Mouse (Mus musculus): ENCODE measurements at regions not wholly inside any gene's neighbourhood (a gene's known extent, or its start where the extent isn't known, plus 50 kb on each side); places are given as distances from the start of the nearest gene placed in this dataset.

DNA sequence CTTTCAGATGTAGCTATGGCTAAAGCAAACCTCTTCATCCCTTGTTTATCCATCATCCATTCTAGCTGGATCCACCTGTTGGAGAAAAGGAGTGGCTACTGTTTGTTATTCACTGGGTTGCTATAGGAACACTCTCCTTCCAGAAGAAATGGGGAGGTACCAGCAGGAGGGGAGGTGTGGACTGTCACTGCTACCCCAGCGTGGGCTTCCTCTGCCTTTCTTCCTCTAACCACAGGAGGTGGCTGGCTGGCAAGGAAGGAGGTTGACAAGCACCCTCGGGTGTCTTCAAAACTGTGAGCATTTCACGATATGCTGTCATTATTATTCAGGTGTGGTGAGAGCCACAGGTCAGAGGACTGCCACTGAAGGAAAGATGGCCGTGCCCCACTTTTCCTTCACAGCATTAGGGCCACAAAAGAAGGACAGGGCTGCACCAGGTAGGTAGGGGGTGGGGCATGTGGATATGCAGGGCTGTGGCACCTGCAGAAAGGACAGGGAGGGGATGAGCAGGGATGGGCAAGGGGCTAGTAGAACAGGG, 122.2 kb downstream of the Plxna1 start:
- Histone ChIP-seq H3K27me3 (replicated peaks) (peaks cover 22% of the 10 kb centered on the region), H3K9me3 (replicated peaks) (no peaks in the 10 kb centered on the region), H3K27ac (ENCODE audit: poor library complexity, severe bottlenecking) (no peak overlapping the region), H3K4me1 (replicated peaks) (peaks cover 5% of the 10 kb centered on the region; the same call in 1 of the 2 replicates), H3K4me2 (no peak overlapping the region), H3K36me3 (no peaks in the 10 kb centered on the region), H3K9ac (no peak overlapping the region), H3K4me3 (no peak overlapping the region)
- no peak for ATAC-seq (ENCODE audit: insufficient number of reproducible peaks, low FRiP score)
- 24% methylated on average over 4 of the region's 4 CpGs for WGBS

DNA sequence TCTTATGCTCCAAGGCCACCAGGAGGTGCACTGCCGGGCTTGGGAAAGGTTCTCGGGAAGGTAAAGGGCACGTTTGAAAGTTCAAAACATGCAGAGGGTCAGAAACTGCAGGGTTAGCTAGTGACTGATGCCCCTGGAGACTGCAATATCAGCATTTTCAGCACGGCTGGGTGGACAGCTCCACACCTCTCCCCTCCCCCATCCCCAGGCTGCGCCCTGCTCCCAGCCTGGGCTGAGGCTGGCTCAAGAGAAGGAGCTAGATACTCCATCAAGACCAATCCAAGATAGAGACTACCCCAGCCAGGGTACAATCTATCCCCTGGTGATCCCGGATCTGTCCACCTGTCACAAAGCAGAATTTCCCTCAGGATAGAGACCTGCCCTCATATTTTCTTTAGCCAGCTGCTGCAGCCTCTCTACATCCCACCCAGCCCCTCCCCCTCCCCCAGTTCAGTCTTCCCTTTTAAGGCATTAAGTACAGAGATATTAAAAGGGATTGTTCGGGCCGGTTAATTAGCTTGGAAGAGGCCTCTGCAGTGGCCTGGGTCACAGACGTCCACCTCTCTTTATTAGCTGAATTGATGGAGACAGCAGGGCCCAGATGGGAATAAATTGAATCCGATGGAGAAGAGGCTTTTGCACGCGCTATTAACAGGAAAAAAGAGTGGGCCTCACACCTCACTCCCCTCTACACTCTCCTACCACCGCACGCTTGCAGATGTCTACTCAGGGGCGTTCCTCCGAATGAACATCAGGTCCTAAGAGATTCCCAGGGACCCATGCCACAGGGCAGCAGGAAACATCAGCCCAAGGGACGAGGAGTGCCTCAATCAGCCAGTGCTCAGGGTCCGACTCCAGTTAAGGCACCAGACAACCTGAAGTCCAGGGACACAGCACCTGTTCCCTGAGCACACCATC, 119.8 kb downstream of the Plxna1 start:
- Histone ChIP-seq H3K9me3 (replicated peaks) (no peaks in the 10 kb centered on the region), H3K27ac (ENCODE audit: poor library complexity, severe bottlenecking) (no peak overlapping the region), H3K4me1 (replicated peaks) (peaks cover 5% of the 10 kb centered on the region; the same call in 1 of the 2 replicates), H3K27me3 (replicated peaks) (peaks cover 21% of the 10 kb centered on the region; the same call in 1 of the 2 replicates), H3K4me3 (no peak overlapping the region), H3K36me3 (no peaks in the 10 kb centered on the region), H3K9ac (no peak overlapping the region), H3K4me2 (no peak overlapping the region)
- 30% methylated on average over 18 of the region's 18 CpGs for WGBS
- ATAC-seq (ENCODE audit: insufficient number of reproducible peaks, low FRiP score), result no peak

DNA sequence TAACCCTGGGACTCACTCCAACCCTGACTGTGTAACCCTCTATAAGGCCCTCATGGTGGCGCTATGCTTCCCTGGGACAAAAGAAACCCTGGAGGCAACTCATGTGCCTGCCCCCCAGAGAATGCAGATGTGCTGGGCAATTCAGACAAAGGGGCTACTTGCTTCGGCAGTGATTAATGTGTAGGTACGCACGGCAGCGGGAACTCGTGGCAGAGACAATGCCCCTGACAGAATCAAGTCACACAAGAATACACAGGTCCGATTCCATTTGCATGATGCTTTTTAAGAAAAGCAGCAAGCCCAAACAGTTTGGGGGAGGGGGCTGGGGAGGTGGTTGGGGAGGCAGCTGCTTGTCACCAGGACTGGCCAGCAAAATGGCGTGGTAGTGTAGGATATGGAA, 116.9 kb downstream of the Plxna1 start:
- Histone ChIP-seq H3K9ac (no peak overlapping the region), H3K4me3 (no peak overlapping the region), H3K4me1 (replicated peaks) (no peaks in the 10 kb centered on the region), H3K27ac (ENCODE audit: poor library complexity, severe bottlenecking) (no peak overlapping the region), H3K9me3 (replicated peaks) (no peaks in the 10 kb centered on the region), H3K4me2 (no peak overlapping the region), H3K36me3 (no peaks in the 10 kb centered on the region), H3K27me3 (replicated peaks) (peaks cover 21% of the 10 kb centered on the region; the same call in 1 of the 2 replicates)
- WGBS, result 59% methylated on average over 8 of the region's 8 CpGs
- no peak for ATAC-seq (ENCODE audit: insufficient number of reproducible peaks, low FRiP score)

DNA sequence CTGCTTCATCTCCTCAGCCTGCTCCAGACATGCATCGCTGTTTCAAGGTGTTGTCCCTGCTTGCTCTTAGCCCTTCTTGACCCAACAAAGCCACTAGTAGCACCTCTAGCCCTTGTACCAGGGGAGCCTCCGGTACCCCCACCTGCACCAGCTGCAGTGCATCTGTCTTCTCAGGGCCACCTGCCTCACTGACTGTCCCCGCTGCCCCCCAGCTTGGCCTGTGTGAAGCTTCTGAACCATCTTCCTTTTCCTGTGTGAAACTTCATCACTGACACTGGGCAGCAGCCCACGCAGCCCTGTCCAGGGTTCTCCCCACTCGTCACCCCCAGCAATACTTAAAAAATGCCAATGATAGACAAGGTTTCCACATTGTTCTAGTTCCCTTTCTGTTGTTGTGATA, 116.2 kb downstream of the Plxna1 start:
- H3K27ac ChIP-seq (ENCODE audit: poor library complexity, severe bottlenecking), result no peak overlapping the region
- no peak overlapping the region for H3K9ac ChIP-seq
- no peak overlapping the region for H3K4me2 ChIP-seq
- no peak overlapping the region for H3K4me3 ChIP-seq
- ATAC-seq (ENCODE audit: insufficient number of reproducible peaks, low FRiP score), result no peak
- 63% methylated on average over 5 of the region's 5 CpGs for WGBS
- no peaks in the 10 kb centered on the region for H3K36me3 ChIP-seq
- no peaks in the 10 kb centered on the region for H3K4me1 ChIP-seq (replicated peaks)
- peaks cover 21% of the 10 kb centered on the region; the same call in 1 of the 2 replicates for H3K27me3 ChIP-seq (replicated peaks)
- H3K9me3 ChIP-seq (replicated peaks), result no peaks in the 10 kb centered on the region

- WGBS, result 84% methylated on average over 9 of the region's 9 CpGs
- Histone ChIP-seq H3K36me3 (no peaks in the 10 kb centered on the region), H3K4me3 (no peak overlapping the region), H3K27ac (ENCODE audit: poor library complexity, severe bottlenecking) (no peak overlapping the region), H3K4me2 (no peak overlapping the region), H3K4me1 (replicated peaks) (no peaks in the 10 kb centered on the region), H3K9ac (no peak overlapping the region), H3K27me3 (replicated peaks) (peaks cover 13% of the 10 kb centered on the region; the same call in 1 of the 2 replicates), H3K9me3 (replicated peaks) (no peaks in the 10 kb centered on the region)
- no peak for ATAC-seq (ENCODE audit: insufficient number of reproducible peaks, low FRiP score)
Observed at GRCm38 (mm10) chr6:89248574-89248973, 113.8 kb downstream of the Plxna1 start.

- ATAC-seq (ENCODE audit: insufficient number of reproducible peaks, low FRiP score), result no peak
- H3K27ac ChIP-seq (ENCODE audit: poor library complexity, severe bottlenecking), result no peak overlapping the region
- peaks cover 13% of the 10 kb centered on the region; the same call in 1 of the 2 replicates for H3K27me3 ChIP-seq (replicated peaks)
- H3K9ac ChIP-seq, result no peak overlapping the region
- no peaks in the 10 kb centered on the region for H3K9me3 ChIP-seq (replicated peaks)
- no peaks in the 10 kb centered on the region for H3K36me3 ChIP-seq
- H3K4me1 ChIP-seq (replicated peaks), result no peaks in the 10 kb centered on the region
- WGBS, result 70% methylated on average over 8 of the region's 8 CpGs
- no peak overlapping the region for H3K4me3 ChIP-seq
- no peak overlapping the region for H3K4me2 ChIP-seq
Observed at GRCm38 (mm10) chr6:89249303-89249702, 113.1 kb downstream of the Plxna1 start.

DNA sequence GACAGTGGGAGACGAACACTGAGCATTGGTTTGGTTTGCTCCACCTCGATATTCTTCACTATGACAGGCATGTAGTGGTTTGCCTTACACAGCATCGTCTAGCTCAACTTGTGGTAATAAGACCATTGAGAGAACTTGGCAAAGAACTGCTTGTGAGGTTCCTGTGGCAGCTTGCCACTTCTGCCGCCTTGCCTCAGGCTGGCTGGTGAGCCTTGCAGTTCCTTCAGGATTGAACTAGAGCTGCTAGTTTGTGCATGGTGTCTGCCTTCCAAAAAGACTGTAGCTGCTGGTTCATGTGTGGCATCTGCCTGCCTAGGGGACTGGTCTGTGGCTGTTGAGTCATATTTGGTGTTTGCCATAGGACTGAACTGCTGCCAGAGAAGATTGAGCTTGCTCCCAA, 110.8 kb downstream of the Plxna1 start:
- Histone ChIP-seq H3K27me3 (replicated peaks) (peaks cover 4% of the 10 kb centered on the region; the same call in 1 of the 2 replicates), H3K4me2 (no peak overlapping the region), H3K9me3 (replicated peaks) (no peaks in the 10 kb centered on the region), H3K27ac (ENCODE audit: poor library complexity, severe bottlenecking) (no peak overlapping the region), H3K36me3 (no peaks in the 10 kb centered on the region), H3K4me1 (replicated peaks) (no peaks in the 10 kb centered on the region), H3K9ac (no peak overlapping the region), H3K4me3 (no peak overlapping the region)
- ATAC-seq (ENCODE audit: insufficient number of reproducible peaks, low FRiP score), result no peak
- WGBS, result 83% methylated on average over 4 of the region's 4 CpGs

GRCm38 (mm10) chr6:89256022-89256421, 106.4 kb downstream of the Plxna1 start:
- H3K4me1 ChIP-seq (replicated peaks), result no peaks in the 10 kb centered on the region
- H3K27ac ChIP-seq (ENCODE audit: poor library complexity, severe bottlenecking), result no peak overlapping the region
- H3K4me3 ChIP-seq, result no peak overlapping the region
- no peaks in the 10 kb centered on the region for H3K36me3 ChIP-seq
- H3K4me2 ChIP-seq, result no peak overlapping the region
- H3K9ac ChIP-seq, result no peak overlapping the region
- H3K27me3 ChIP-seq (replicated peaks), result peaks cover 4% of the 10 kb centered on the region; the same call in 1 of the 2 replicates
- no peak for ATAC-seq (ENCODE audit: insufficient number of reproducible peaks, low FRiP score)
- H3K9me3 ChIP-seq (replicated peaks), result no peaks in the 10 kb centered on the region
- WGBS, result 39% methylated on average over 4 of the region's 4 CpGs

GRCm38 (mm10) chr6:89256630-89257292, 105.7 kb downstream of the Plxna1 start:
- H3K27ac ChIP-seq (ENCODE audit: poor library complexity, severe bottlenecking), result no peak overlapping the region
- no peaks in the 10 kb centered on the region for H3K9me3 ChIP-seq (replicated peaks)
- H3K27me3 ChIP-seq (replicated peaks), result peaks cover 4% of the 10 kb centered on the region; the same call in 1 of the 2 replicates
- H3K4me2 ChIP-seq, result no peak overlapping the region
- no peak for ATAC-seq (ENCODE audit: insufficient number of reproducible peaks, low FRiP score)
- WGBS, result 63% methylated on average over 8 of the region's 8 CpGs
- H3K36me3 ChIP-seq, result no peaks in the 10 kb centered on the region
- no peak overlapping the region for H3K4me3 ChIP-seq
- H3K9ac ChIP-seq, result no peak overlapping the region
- H3K4me1 ChIP-seq (replicated peaks), result no peaks in the 10 kb centered on the region

- 72% methylated on average over 6 of the region's 6 CpGs for WGBS
- ATAC-seq (ENCODE audit: insufficient number of reproducible peaks, low FRiP score), result no peak
- H3K4me3 ChIP-seq, result no peak overlapping the region
- H3K27ac ChIP-seq (ENCODE audit: poor library complexity, severe bottlenecking), result no peak overlapping the region
- H3K9ac ChIP-seq, result no peak overlapping the region
- no peaks in the 10 kb centered on the region for H3K4me1 ChIP-seq (replicated peaks)
- 0 out of 2 replicates have a peak, but pooled peaks cover 4% of the 10 kb centered on the region for H3K27me3 ChIP-seq (replicated peaks)
- no peak overlapping the region for H3K4me2 ChIP-seq
- H3K36me3 ChIP-seq, result no peaks in the 10 kb centered on the region
- H3K9me3 ChIP-seq (replicated peaks), result no peaks in the 10 kb centered on the region
Observed at GRCm38 (mm10) chr6:89257416-89257815, 105.0 kb downstream of the Plxna1 start.

DNA sequence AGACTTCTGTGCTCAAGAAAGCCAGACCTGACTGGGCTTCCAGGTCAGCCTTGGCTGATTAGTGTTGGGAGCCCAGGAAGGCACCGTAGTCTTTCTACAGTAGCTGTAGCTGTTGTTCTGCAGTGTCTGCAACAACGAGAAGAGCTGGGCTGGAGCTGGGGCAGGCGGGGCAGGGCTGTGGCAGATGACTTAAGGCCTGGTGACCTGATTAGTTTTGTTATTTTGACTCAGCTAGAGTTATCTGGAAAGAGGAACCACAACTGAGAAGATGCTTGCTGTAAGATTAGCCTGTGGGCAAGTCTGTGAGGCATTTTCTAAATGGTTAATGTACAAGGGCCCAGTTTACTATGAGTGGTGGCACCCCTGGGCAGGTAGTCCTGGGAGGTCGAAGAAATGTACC, 104.3 kb downstream of the Plxna1 start:
- H3K4me1 ChIP-seq (replicated peaks), result no peaks in the 10 kb centered on the region
- no peak overlapping the region for H3K4me2 ChIP-seq
- 66% methylated on average over 4 of the region's 4 CpGs for WGBS
- no peak for ATAC-seq (ENCODE audit: insufficient number of reproducible peaks, low FRiP score)
- no peak overlapping the region for H3K4me3 ChIP-seq
- H3K27ac ChIP-seq (ENCODE audit: poor library complexity, severe bottlenecking), result no peak overlapping the region
- no peaks in the 10 kb centered on the region for H3K36me3 ChIP-seq
- 0 out of 2 replicates have a peak, but pooled peaks cover 4% of the 10 kb centered on the region for H3K27me3 ChIP-seq (replicated peaks)
- H3K9me3 ChIP-seq (replicated peaks), result no peaks in the 10 kb centered on the region
- no peak overlapping the region for H3K9ac ChIP-seq
